Mouse (Mus musculus) T-cell, adult 2 months (primary cell): ENCODE data around the gene Lhfp.
"Not testable (repeated sequence)": the region's sequence is repeated elsewhere in the genome, so short reads cannot be mapped to it uniquely, and the experiment has no call there.

ENCODE experiments used
- DNase-seq: peaks from one replicate; pipeline ENCODE4 v3.0.0; 2022; ENCODE audit warnings: low spot score

Lhfp gene

GRCm38 (mm10) chr3:53100210-53100609, 58.9 kb downstream of the Lhfp start:
- DNase-seq: no peak

- DNase-seq: no peak
Observed at GRCm38 (mm10) chr3:53100803-53101202, 59.5 kb downstream of the Lhfp start.

GRCm38 (mm10) chr3:53101711-53102110, 60.4 kb downstream of the Lhfp start:
- no peak for DNase-seq

- no peak for DNase-seq
Observed at GRCm38 (mm10) chr3:53102131-53102756, 60.9 kb downstream of the Lhfp start.

- no peak for DNase-seq
Observed at GRCm38 (mm10) chr3:53102757-53103153, 61.4 kb downstream of the Lhfp start.

- DNase-seq: no peak
Observed at GRCm38 (mm10) chr3:53108594-53109373, 67.5 kb downstream of the Lhfp start.

- no peak for DNase-seq
Observed at GRCm38 (mm10) chr3:53109879-53110278, 68.6 kb downstream of the Lhfp start.

GRCm38 (mm10) chr3:53112048-53112447, 70.7 kb downstream of the Lhfp start:
- DNase-seq: no peak

GRCm38 (mm10) chr3:53118755-53119154, 77.4 kb downstream of the Lhfp start:
- not testable (repeated sequence) for DNase-seq

GRCm38 (mm10) chr3:53119978-53120377, 78.7 kb downstream of the Lhfp start:
- no peak for DNase-seq

- DNase-seq: no peak
Observed at GRCm38 (mm10) chr3:53125495-53125894, 84.2 kb downstream of the Lhfp start.

GRCm38 (mm10) chr3:53138785-53139184, 97.5 kb downstream of the Lhfp start:
- DNase-seq: no peak

GRCm38 (mm10) chr3:53139205-53139604, 97.9 kb downstream of the Lhfp start:
- no peak for DNase-seq

GRCm38 (mm10) chr3:53139642-53140041, 98.3 kb downstream of the Lhfp start:
- no peak for DNase-seq

GRCm38 (mm10) chr3:53142528-53142927, 101.2 kb downstream of the Lhfp start:
- DNase-seq: no peak

- DNase-seq: no peak
Observed at GRCm38 (mm10) chr3:53145526-53145925, 104.2 kb downstream of the Lhfp start.

GRCm38 (mm10) chr3:53145946-53146345, 104.6 kb downstream of the Lhfp start:
- no peak for DNase-seq

GRCm38 (mm10) chr3:53147001-53147400, 105.7 kb downstream of the Lhfp start:
- no peak for DNase-seq

- DNase-seq: no peak
Observed at GRCm38 (mm10) chr3:53148751-53149150, 107.4 kb downstream of the Lhfp start.

- DNase-seq: no peak
Observed at GRCm38 (mm10) chr3:53149625-53150320, 108.4 kb downstream of the Lhfp start.

GRCm38 (mm10) chr3:53151081-53151480, 109.8 kb downstream of the Lhfp start:
- no peak for DNase-seq

- DNase-seq: no peak
Observed at GRCm38 (mm10) chr3:53151607-53152006, 110.3 kb downstream of the Lhfp start.

- DNase-seq: no peak
Observed at GRCm38 (mm10) chr3:53161963-53162362, 120.6 kb downstream of the Lhfp start.
